Mouse (Mus musculus) kidney, postnatal 0 days (tissue): ENCODE results near the gene Gm47289. TPM values are rescaled to one million over a fixed set of nuclear protein-coding genes. Genes with fewer than 3 reads are reported as not detected.

Experiments
- ATAC-seq: fragments of 200-750 bp; cut with Nextera tagmentation; replicated peaks from 2 replicates; pipeline ENCODE4 v1.8.0; 2017; ENCODE audit warnings: low read depth, moderate number of reproducible peaks, moderate TSS enrichment, moderate library complexity; ENCODE audit not compliant: low FRiP score
- DNase-seq: peaks from one replicate; pipeline ENCODE4 v3.0.0-alpha.2; 2016; ENCODE audit warnings: low spot score
- H3K27ac ChIP-seq: fragments of 300-500 bp; sonication (generic); 2 replicates; pipeline ENCODE4 v1.5.1; 2014; ENCODE audit warnings: mild to moderate bottlenecking
- H3K27me3 ChIP-seq: fragments of 300-500 bp; sonication (generic); 2 replicates; pipeline ENCODE4 v1.6.1; 2014; ENCODE audit warnings: low read length, mixed read lengths; ENCODE audit not compliant: insufficient read depth
- H3K36me3 ChIP-seq: fragments of 300-500 bp; sonication (generic); 2 replicates; pipeline ENCODE4 v1.6.1; 2014; ENCODE audit warnings: low read length, mixed read lengths; ENCODE audit not compliant: insufficient read depth
- H3K4me1 ChIP-seq: fragments of 300-500 bp; sonication (generic); replicated peaks from 2 replicates; pipeline ENCODE4 v1.6.1; 2014; ENCODE audit warnings: antibody characterized with exemption, low read length, mixed read lengths; ENCODE audit not compliant: insufficient read depth
- H3K4me2 ChIP-seq: fragments of 300-500 bp; sonication (generic); 2 replicates; pipeline ENCODE4 v1.6.1; 2014; ENCODE audit warnings: mild to moderate bottlenecking, low read length, moderate library complexity, mixed read lengths
- H3K4me3 ChIP-seq: fragments of 300-500 bp; sonication (generic); replicated peaks from 2 replicates; pipeline ENCODE4 v1.5.1; 2014; ENCODE audit warnings: low read depth, low read length
- H3K9ac ChIP-seq: fragments of 300-500 bp; sonication (generic); 2 replicates; pipeline ENCODE4 v1.6.1; 2014; ENCODE audit warnings: low read depth, low read length
- H3K9me3 ChIP-seq: fragments of 300-500 bp; sonication (generic); replicated peaks from 2 replicates; pipeline ENCODE4 v1.6.1; 2016; ENCODE audit warnings: low read length, inconsistent platforms, mixed read lengths
- CTCF ChIP-seq: IDR thresholded peaks from 2 replicates; pipeline ENCODE4 v1.5.1; 2016; ENCODE audit warnings: antibody characterized with exemption, low read depth, mild to moderate bottlenecking, moderate library complexity
- WGBS: fragments of 180-500 bp; shearing (Covaris S2); extraction: QIAGEN DNeasy Blood & Tissue Kit; methylation state at CpG from one replicate; pipeline ENCODE4 v1.1.7; 2014; 5-methylcytosine and 5-hydroxymethylcytosine counted together
- polyA plus RNA-seq: library from polyadenylated mRNA; unstranded; fragments of >200 nt; fragmentation: Nextera tagmentation; extraction: Ambion mirVana; gene quantifications from 2 replicates; pipeline ENCODE4 v1.2.1, GENCODE M21; 2015

The Gm47289 gene
- polyA plus RNA-seq, 1 experiment from 2014 or later: not detected

GRCm38 (mm10) chr9:119144696-119145095, 14.3 kb upstream of the Gm47289 start:
- ATAC-seq: no peak
- Histone ChIP-seq H3K4me2 (no peak overlapping the region), H3K36me3 (no peaks in the 10 kb centered on the region), H3K9me3 (no peaks in the 10 kb centered on the region), H3K27me3 (no peaks in the 10 kb centered on the region), H3K27ac (no peak overlapping the region), H3K4me3 (no peak overlapping the region), H3K9ac (no peak overlapping the region), H3K4me1 (no peaks in the 10 kb centered on the region)
- DNase-seq: no peak
- WGBS: 77% methylated on average over 8 of the region's 8 CpGs
- TF ChIP-seq CTCF: no peak

GRCm38 (mm10) chr9:119145137-119145536, 13.8 kb upstream of the Gm47289 start:
- TF ChIP-seq CTCF: no peak
- no peaks in the 10 kb centered on the region for H3K27me3 ChIP-seq
- no peak overlapping the region for H3K9ac ChIP-seq
- ATAC-seq (no peak), DNase-seq (no peak)
- H3K27ac ChIP-seq: no peak overlapping the region
- WGBS: 62% methylated on average over 10 of the region's 10 CpGs
- H3K36me3 ChIP-seq: no peaks in the 10 kb centered on the region
- no peaks in the 10 kb centered on the region for H3K4me1 ChIP-seq
- H3K4me2 ChIP-seq: no peak overlapping the region
- no peak overlapping the region for H3K4me3 ChIP-seq
- H3K9me3 ChIP-seq: no peaks in the 10 kb centered on the region

- no peaks in the 10 kb centered on the region for H3K36me3 ChIP-seq
- no peaks in the 10 kb centered on the region for H3K4me1 ChIP-seq
- H3K9me3 ChIP-seq: no peaks in the 10 kb centered on the region
- H3K27me3 ChIP-seq: no peaks in the 10 kb centered on the region
- WGBS: 61% methylated on average over 6 of the region's 6 CpGs
- no peak for ATAC-seq
- H3K27ac ChIP-seq: no peak overlapping the region
- no peak overlapping the region for H3K4me2 ChIP-seq
- no peak overlapping the region for H3K4me3 ChIP-seq
- DNase-seq: no peak
- TF ChIP-seq CTCF: no peak
- no peak overlapping the region for H3K9ac ChIP-seq
Observed at GRCm38 (mm10) chr9:119145638-119146037, 13.3 kb upstream of the Gm47289 start.

- no peak for TF ChIP-seq CTCF
- Histone ChIP-seq H3K4me3 (no peak overlapping the region), H3K9ac (no peak overlapping the region)
Observed at GRCm38 (mm10) chr9:119146098-119146770, 12.7 kb upstream of the Gm47289 start.

GRCm38 (mm10) chr9:119149601-119150000, 9.4 kb upstream of the Gm47289 start:
- no peak for ATAC-seq
- WGBS: 26% methylated on average over 5 of the region's 5 CpGs

More at GRCm38 (mm10) chr9:119146098-119146770, 12.7 kb upstream of the Gm47289 start:
- Histone ChIP-seq H3K27ac (no peak overlapping the region), H3K27me3 (no peaks in the 10 kb centered on the region), H3K36me3 (no peaks in the 10 kb centered on the region), H3K9me3 (no peaks in the 10 kb centered on the region), H3K4me1 (no peaks in the 10 kb centered on the region), H3K4me2 (no peak overlapping the region)
- ATAC-seq (no peak; the same call in 1 of the 2 replicates), DNase-seq (no peak)
- WGBS: 66% methylated on average over 13 of the region's 13 CpGs

GRCm38 (mm10) chr9:119151751-119152150, 7.2 kb upstream of the Gm47289 start:
- DNase-seq: no peak
- 50% methylated on average over 2 of the region's 2 CpGs for WGBS
- H3K4me3 ChIP-seq: no peak overlapping the region
- H3K4me2 ChIP-seq: no peak overlapping the region
- H3K27ac ChIP-seq: no peak overlapping the region
- no peak for TF ChIP-seq CTCF
- no peaks in the 10 kb centered on the region for H3K4me1 ChIP-seq
- no peaks in the 10 kb centered on the region for H3K27me3 ChIP-seq
- no peak overlapping the region for H3K9ac ChIP-seq
- no peaks in the 10 kb centered on the region for H3K36me3 ChIP-seq
- no peak for ATAC-seq
- H3K9me3 ChIP-seq: no peaks in the 10 kb centered on the region

More at GRCm38 (mm10) chr9:119149601-119150000, 9.4 kb upstream of the Gm47289 start:
- DNase-seq: peak; percentile 82
- H3K4me2 ChIP-seq: no peak overlapping the region
- H3K9ac ChIP-seq: no peak overlapping the region
- H3K27me3 ChIP-seq: no peaks in the 10 kb centered on the region
- H3K4me3 ChIP-seq: no peak overlapping the region
- no peaks in the 10 kb centered on the region for H3K9me3 ChIP-seq
- TF ChIP-seq CTCF: no peak
- no peaks in the 10 kb centered on the region for H3K4me1 ChIP-seq
- H3K36me3 ChIP-seq: no peaks in the 10 kb centered on the region
- H3K27ac ChIP-seq: no peak overlapping the region
